Mouse (Mus musculus): Measurements from ENCODE around the gene Gm3667. TPM values are rescaled to one million over a fixed set of nuclear protein-coding genes. Genes with fewer than 3 reads are reported as not detected.

Gm3667 gene
- not detected for polyA plus RNA-seq (2014; fragmentation: Illumina TruSeq; extraction: RNeasy Lipid Tissue Mini Kit (QIAGEN cat#74804); ENCODE audit: insufficient read depth, low read depth, low replicate concordance)

DNA sequence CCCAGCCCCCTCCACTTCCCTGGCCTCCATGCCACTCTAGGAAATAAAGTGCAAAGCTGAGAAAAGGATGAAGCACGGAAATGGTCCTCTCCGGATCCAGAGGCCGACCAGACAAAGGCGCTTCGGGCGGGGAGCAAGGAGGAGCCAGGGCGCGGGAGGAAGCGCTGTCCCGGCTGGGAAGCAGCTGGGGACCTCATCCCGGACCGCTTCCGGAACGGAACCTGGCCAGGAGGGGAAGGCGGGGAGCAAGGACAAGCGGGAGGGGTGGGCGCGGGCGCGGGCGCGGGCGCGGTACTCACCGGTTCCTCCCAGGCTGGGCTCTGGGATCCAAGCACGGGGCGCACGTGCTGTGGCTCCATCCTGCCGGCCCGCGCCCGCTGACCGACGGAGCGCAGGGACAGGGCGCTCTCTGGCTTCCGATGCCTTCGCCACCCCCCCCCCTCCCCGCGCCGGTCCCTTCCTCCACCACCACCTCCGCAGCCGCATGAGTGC, at the start of gene Gm3667:
Gene Gm3667 (minus strand): TSS at position 442 of the 492 bp plus-strand sequence.

DNA sequence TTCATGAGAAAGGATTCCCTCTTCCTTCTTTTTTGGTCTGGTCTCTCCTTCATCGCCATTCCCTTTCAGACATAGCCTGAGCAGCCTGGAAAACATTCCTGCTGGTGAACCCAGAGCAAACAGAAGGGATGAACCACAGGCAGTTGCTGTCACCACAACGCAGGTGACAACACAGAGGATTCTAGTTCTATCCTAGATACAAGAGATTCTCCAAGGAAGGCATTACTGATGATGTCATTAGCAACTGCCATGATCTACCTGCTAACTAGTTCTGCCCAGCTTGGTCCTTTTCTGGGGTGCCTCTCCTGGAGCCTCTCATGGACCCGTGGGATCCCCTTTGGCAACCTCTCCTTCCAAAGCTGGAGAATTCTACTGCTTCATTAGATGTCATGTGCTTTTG, 49.6 kb downstream of the Gm3667 start, which contains the start of gene Gm3642:
Gene Gm3642 (minus strand): TSS at position 101 of the 400 bp plus-strand sequence.

Other genes starting within 250 kb of the Gm3667 start
- not detected for gene Gm10251, start 205.8 kb downstream of the Gm3667 start, polyA plus RNA-seq (2014; fragmentation: Illumina TruSeq; extraction: RNeasy Lipid Tissue Mini Kit (QIAGEN cat#74804); ENCODE audit: insufficient read depth, low read depth, low replicate concordance)
- gene Gm8050, start 169.7 kb downstream of the Gm3667 start, polyA plus RNA-seq (2014; fragmentation: Illumina TruSeq; extraction: RNeasy Lipid Tissue Mini Kit (QIAGEN cat#74804); ENCODE audit: insufficient read depth, low read depth, low replicate concordance), result not detected
- gene Gm3636, start 147.6 kb downstream of the Gm3667 start, polyA plus RNA-seq (2014; fragmentation: Illumina TruSeq; extraction: RNeasy Lipid Tissue Mini Kit (QIAGEN cat#74804); ENCODE audit: insufficient read depth, low read depth, low replicate concordance), result 0.85 TPM
- not detected for gene Gm8362, start 115.6 kb downstream of the Gm3667 start, polyA plus RNA-seq (2014; fragmentation: Illumina TruSeq; extraction: RNeasy Lipid Tissue Mini Kit (QIAGEN cat#74804); ENCODE audit: insufficient read depth, low read depth, low replicate concordance)
- not detected for gene Gm3642, start 49.7 kb downstream of the Gm3667 start, polyA plus RNA-seq (2014; fragmentation: Illumina TruSeq; extraction: RNeasy Lipid Tissue Mini Kit (QIAGEN cat#74804); ENCODE audit: insufficient read depth, low read depth, low replicate concordance)
- not detected for gene Gm6356, start 83.9 kb upstream of the Gm3667 start, polyA plus RNA-seq (2014; fragmentation: Illumina TruSeq; extraction: RNeasy Lipid Tissue Mini Kit (QIAGEN cat#74804); ENCODE audit: insufficient read depth, low read depth, low replicate concordance)
- not detected for gene Gm10406, start 137.5 kb upstream of the Gm3667 start, polyA plus RNA-seq (2014; fragmentation: Illumina TruSeq; extraction: RNeasy Lipid Tissue Mini Kit (QIAGEN cat#74804); ENCODE audit: insufficient read depth, low read depth, low replicate concordance)
- not detected for gene Gm3685, start 155.0 kb upstream of the Gm3667 start, polyA plus RNA-seq (2014; fragmentation: Illumina TruSeq; extraction: RNeasy Lipid Tissue Mini Kit (QIAGEN cat#74804); ENCODE audit: insufficient read depth, low read depth, low replicate concordance)
- gene Gm3696, start 210.7 kb upstream of the Gm3667 start, polyA plus RNA-seq (2014; fragmentation: Illumina TruSeq; extraction: RNeasy Lipid Tissue Mini Kit (QIAGEN cat#74804); ENCODE audit: insufficient read depth, low read depth, low replicate concordance), result not detected
- not detected for gene Gm6676, start 235.4 kb upstream of the Gm3667 start, polyA plus RNA-seq (2014; fragmentation: Illumina TruSeq; extraction: RNeasy Lipid Tissue Mini Kit (QIAGEN cat#74804); ENCODE audit: insufficient read depth, low read depth, low replicate concordance)

All from lung, adult 10 weeks (tissue).